Mouse (Mus musculus): Measurements from ENCODE around the gene Phtf1. TPM values are rescaled to one million over a fixed set of nuclear protein-coding genes. Genes with fewer than 3 reads are reported as not detected.

Phtf1 gene
- 30.2 TPM for total RNA-seq (2023)

DNA sequence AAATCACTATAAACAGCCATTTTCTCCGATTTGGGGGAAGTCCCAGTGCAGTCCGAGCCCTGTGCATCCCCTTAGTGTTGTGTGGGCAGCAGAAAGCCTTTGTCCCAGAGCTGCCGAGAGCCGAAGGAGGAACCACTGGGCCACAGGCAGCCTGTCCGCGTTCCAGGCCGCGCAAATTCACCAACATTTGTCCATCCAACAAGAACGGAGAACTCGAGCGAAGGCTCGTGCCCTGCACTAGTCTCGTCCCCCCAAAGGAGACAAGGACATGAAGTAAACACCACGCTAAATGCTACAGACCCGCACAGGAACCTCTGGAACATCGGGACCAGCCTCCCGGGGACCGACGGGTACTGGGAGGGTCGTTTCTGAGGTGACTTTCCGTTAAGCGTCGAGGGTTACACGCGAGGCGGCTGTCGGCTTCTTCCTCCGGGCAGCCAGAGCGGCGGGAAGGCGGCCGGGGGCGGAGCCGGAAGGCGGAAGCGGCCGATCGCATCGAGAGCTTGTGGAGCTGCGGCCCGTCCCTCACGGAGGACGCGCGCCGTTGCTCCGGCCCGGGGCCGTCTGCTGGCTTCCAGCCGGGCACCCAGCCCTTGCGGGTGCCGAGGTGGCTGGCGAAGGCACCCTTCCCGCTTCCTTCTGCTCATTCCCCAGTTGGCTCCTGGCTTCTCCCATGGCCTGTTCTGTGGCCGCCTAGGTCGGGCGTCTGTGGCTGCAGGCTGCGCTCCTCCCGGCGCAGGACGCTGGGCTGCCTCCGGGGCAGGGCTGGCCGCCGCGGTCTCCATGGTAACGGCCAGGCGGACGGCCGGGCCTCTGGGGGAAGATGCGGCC, at the start of gene Phtf1:
Phtf1 (plus strand) TSS at position 250 of the 831 bp plus-strand sequence.

Other genes with a start within 250 kb of the Phtf1 start
- 10.0 TPM for gene Olfml3, start 230.1 kb upstream of the Phtf1 start, total RNA-seq (2023)
- gene Gm10964, start 228.7 kb upstream of the Phtf1 start, total RNA-seq (2023): not detected
- gene Hipk1, start 176.5 kb upstream of the Phtf1 start, total RNA-seq (2023): 262 TPM
- 35.6 TPM for gene Dclre1b, start 158.7 kb upstream of the Phtf1 start, total RNA-seq (2023)
- 21.8 TPM for gene Ap4b1, start 158.6 kb upstream of the Phtf1 start, total RNA-seq (2023)
- gene Gm43064, start 158.5 kb upstream of the Phtf1 start, total RNA-seq (2023): 0.92 TPM
- 1.3 TPM for gene Bcl2l15, start 135.5 kb upstream of the Phtf1 start, total RNA-seq (2023)
- gene Ptpn22, start 108.3 kb upstream of the Phtf1 start, total RNA-seq (2023): 360 TPM
- gene Rsbn1, start 54.0 kb upstream of the Phtf1 start, total RNA-seq (2023): 39.5 TPM